Mouse (Mus musculus): ENCODE data around the gene Itpkb. TPM values are rescaled to one million over a fixed set of nuclear protein-coding genes. Genes with fewer than 3 reads are reported as not detected.

The Itpkb gene
- total RNA-seq, 1 experiment from 2014 or later, result 63.9 TPM

DNA sequence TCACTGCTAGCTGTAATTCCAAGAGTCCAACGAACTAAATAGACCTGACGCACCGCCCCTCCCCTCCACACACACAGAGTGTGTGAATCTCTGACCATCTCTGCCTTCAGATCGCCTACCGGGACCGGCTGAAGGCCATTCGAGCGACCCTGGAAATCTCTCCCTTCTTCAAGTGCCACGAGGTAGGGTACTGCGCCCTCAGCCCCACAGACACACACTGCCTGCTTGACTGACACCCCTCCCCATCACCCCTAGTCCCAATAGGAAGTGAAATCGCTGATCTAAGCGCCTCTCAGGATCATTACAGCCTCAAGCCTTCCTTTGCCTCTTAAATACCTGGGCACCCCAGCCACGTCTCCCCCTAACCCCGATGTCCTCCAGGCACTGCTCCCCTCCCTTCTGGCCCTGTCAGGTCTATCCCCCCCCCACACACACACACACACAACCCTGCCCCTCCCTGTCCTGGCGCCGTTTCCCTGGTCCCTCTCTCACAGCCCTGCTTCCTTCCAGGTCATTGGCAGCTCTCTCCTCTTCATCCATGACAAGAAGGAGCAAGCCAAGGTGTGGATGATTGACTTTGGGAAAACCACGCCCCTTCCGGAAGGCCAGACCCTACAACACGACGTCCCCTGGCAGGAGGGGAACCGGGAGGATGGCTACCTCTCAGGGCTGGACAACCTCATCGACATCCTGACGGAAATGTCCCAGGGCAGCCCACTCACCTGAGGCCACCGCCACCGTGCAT is 91.1 kb downstream of the Itpkb start:
- DNase-seq, result no peak

DNA sequence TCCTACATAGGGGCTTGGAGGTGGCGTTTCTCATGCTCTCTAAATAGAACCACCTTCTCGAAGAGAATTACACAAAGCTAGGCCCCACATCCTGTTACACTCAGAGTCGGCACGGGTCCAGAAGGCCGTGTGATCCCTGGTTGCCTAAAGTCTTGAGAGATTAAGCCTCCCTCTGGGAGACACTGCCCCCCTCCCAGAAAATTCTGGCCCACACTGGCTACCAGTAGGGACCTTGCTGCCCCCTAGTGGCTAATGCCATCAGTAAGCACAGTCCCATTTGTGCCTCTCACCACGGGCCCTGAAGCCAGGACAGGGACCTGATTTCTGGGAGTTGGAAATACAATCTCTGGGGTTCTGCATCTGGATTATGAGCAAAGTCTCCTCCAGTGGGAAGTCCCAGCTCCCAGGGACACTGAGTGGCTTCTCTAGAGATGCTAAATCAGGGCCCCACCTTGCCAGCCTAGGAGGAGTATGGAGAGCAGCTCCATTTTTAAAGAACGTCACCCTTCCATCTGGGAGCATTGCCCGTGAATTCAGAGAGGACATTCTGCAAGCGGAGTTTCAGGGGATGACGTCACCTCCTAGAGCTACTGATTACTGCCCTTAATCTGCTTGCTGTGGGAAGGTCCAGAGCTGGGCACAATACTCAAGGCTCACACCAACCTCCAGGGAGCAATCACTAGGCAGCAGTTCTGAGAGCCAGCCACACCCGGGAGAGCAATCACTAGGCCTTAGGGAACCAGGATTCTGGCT is 92.0 kb downstream of the Itpkb start:
- peak; percentile 90 for DNase-seq

DNA sequence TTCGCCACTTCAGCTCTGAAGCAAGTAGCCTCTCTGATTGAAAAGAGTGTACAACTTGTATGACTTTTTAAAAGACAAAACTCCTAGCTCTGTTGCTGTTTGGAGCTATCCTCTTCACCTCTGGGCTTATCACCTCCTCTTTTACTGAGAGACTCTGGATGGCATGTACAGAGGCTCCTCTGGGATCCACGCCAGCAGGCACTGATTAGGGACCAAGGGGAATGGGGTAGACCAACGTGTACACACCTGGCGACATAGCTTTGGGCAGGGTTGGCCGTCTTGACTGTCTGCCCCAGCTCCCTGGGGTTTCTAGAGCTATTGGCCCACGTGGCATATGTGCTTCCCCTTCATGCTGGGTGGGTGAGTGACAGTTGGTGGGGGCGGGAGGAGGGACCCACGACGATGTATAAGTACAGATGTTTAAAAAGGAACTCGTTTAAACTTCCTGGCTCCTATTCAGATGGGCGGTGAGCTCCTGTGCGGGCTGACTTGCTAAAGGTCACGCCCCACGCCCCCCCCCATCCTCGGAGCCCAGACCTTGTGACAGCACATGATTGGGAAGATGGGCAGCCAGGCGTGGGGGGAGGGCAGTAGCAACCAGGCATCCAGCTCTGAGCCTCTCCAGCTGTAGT is 92.8 kb downstream of the Itpkb start:
- DNase-seq, result peak; percentile 36

DNA sequence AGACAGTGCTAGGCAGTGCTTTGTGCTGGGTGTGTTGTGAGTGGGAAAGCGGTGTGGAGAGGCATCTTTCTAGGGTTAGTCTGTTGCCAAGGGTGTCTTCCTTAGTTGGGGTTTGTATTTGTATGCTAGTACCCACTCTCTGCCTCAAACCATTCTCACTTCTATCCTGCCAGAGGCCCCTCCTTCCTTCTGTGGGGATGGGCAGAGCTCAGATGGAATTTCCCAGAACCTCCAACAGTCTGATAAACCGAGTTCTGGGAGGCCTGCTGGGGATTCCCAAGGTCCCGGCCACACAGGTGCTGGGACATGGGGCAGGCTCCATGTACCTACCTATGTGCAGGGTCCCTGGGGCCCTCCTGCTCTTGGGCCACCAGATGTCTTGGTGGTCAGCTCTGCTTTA is 93.6 kb downstream of the Itpkb start:
- no peak for DNase-seq

DNA sequence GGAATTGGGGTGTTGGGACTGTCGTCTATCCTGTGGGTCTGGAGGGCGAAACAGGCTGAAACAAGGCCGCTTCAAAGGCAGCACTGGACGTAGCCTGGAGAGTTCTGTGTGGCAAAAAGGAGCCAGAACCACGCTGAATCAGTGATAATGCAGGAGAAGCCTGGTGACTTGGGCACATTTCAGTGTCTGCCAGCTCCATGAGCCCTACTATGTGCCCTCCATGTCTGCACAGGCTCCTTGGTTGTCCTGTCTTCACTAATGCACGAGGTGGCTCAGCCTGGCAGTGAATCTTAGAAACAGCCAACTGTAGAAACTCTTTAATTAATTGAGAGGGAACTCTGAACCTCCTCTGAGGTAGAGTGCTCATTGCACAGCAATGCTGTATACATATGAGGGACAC is 96.1 kb downstream of the Itpkb start:
- no peak for DNase-seq

DNA sequence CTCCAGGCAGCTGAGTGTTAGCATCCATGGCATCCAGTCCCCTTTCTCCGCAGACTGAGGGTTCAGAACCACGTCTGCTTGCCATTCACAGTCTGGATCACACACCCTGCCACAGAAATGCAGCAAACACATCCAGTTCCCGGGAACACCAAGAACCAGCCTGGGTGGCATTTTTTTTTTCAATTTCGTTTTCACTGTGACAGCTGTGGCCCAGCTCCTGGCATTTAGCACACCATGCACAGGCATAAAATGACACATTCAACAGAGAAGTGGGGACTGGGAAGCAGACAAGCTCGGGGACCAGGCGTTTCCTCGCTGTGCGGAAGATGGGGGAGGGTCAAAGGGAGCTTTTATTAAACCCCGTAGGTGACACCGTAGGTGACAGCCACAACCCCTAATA is 97.4 kb downstream of the Itpkb start:
- DNase-seq, result no peak

DNA sequence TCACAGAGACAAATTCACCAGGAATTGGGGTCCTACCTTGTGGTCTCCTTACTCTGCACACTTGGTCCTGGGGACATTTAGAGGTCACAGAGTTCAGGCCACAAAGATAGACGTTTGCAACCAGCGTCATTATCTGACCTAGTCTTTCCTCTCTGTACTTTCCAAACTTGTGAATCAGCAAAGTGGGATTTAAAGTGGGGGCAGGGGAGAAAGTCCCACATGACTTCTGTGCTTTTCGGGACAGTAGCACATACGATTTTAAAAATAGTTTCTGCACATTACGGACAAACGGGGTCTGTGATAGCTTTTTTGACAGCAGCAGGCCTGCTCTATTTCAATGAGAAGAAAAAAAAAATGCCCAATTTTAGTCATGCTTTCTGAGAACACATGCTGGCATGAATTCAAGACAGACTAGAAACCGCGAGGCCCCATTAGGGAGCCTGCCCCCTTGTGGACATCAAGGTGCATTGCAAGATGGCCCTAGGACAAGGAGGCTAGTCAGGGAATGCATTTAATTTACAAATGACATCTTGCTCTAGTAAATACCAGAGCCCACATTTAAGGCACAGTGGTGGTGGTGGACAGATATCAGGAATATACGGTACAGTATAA is 97.9 kb downstream of the Itpkb start:
- DNase-seq, result peak; percentile 85

DNA sequence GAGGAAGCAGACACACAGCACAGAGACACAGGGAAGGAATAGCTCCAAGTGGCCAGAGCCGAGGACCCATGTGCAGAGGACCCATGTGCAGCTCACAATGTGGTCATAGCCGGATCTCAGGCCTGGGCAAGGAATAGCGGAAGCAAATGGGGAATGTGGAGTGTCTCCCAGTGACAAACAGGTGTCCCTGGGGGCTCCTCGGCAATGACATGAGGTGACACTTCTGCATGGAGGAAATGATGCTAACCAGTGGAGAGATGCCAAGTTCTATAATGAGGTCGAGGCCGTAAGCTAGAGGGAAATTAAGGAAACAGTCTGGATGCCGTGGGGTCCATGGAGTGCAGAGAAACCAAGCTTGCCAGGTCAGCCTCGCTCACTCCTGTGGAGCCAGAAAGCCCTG is 98.6 kb downstream of the Itpkb start:
- no peak for DNase-seq

DNA sequence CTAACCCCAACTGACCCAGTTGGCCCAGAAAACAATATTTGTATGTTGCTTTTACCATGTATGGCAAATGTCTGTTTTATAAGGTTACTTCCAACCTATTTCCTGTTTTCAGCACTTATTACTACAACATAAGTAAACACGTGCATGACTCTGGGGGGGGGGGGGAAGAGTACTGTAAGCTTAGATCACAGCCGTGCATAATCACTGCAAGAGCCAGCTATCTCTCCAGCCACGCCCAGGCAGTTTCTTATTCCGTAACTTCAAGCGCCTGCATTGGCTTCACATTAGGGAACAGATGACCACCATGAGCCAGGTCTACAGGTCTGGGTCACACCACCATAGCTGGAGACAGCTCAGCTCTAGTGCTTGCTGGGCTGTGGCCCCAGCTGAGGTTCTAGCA is 99.5 kb downstream of the Itpkb start:
- no peak for DNase-seq

DNA sequence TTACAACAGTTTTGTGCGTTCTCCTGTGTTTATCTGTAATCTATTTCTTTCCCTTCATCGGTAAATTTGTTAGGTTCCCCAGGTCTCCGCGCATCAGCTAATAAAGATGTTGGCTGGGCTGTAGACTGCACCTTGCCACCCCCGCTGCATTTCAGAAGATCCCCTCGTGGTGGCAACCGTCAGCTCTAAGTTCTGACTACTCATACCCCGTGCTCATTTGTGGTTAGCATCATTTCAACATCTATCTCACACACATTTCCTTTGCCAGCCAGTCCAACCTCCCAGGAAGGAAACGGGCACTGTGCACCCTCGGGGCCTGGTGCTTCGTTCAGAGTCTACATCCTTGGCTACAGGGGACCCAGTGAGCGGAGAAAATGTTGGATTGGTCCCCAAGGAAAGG is 101.5 kb downstream of the Itpkb start:
- no peak for DNase-seq

DNA sequence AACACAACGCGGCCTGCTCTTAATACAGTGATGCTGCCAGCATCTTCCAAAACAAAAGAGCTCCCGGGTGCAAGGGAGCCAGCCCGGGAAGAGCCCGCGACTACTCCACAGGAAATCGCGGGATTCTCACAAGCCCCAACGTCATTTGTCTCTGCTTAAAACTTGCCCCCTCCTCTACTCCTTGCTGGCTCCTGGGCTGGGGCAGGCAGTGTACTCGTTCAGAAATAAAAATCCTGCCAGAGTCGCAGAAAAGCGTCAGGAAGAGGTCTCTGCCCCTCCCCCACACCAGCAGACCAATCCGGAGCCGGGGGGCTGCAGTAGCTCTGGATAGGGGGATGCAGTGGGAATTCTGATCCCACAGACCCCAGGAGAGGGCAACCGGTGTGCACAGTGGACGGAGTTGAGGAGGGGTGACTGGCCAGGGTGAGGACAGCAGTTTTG is 102.8 kb downstream of the Itpkb start:
- DNase-seq, result no peak

DNA sequence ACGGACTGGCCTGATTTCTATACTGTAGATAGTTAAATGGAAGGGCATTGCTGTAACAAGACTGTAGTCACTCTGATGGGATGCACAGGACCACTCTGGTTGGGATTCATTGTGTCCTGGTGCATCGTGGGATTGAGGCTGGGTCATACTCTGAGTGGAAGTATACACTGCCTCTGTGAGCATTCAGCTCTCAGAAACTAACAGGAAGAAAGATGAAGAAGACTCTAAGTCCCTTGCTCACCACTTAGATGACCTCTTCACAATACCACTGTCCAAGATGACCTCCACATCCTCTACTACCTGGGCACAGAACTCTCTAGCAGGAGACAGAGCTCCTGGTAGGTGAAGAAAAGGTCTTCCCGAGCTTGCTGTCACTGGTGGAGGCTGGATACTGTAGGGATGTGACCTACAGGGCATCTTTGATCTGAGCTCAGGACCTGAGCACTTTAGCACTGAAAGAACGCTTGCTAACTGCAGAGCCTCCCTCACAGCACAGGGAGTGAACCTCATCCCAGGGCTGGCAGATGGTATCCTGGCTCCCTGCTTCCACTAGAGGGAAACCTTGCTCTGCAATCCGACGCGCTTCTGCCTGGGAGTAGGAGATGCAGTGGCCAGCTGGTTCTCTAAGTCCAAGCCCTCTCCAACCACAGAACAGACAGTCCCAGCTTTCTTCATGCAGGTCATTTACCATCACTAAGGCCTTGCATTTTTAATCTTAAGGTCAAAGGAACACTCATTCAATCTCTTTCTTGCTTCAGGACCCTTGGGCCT is 103.7 kb downstream of the Itpkb start:
- peak; percentile 81 for DNase-seq

DNA sequence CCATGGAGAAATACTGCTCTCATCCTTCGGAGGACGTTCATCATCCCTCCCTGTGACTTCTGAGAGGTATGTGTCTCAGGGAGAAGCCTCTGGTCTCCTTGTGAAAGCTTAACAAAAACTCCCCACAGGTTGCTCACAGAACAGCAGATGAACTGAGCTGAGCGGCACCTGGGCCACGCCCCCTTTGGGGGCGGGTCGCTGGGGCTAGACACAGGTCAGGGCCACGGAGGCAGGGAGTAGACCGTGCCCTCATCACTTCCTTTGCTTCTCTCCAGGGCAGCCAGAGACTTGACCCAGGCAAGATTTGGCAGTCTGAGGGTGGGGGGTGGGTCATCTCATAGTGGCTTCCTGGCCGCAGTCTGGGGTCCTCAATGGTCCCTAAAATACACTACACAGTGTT is 104.6 kb downstream of the Itpkb start:
- DNase-seq, result no peak

DNA sequence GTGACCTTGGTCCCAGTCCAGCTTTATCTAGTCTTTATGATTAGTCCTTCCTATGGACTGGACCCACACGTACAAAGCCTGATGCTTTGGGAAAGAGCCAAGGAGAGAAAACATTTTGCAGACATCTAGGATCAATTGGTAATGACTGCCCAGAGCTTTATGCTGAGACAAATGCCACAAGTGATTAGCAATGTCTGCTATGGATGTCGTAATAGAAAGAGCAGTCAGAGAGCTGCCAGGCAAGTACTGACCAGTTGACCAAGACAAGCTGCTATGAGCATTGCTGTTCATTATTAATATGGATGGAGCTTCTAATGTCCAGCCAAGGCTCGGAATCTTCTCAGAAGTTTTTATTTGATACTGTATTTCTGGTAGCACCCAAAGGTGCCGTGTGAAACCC is 109.2 kb downstream of the Itpkb start:
- no peak for DNase-seq

DNA sequence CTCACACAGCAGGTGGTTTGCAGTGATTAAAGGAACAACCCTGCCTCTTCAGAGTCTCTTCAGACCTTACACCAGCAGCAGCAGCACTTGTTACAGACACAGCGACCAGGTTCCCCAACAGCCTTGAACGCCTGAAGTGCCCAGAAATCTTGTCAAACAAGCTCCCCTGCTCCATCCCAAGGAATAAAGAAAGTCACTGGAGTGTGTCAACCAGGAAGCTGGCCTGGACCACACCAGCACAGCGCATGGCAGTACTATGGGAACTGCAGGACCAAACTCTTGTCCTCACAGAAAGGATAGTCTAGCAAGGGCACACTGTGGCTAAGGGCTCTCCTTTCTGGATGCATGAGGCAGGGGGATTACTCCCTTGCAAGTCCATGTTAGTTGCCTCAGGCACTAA is 114.1 kb downstream of the Itpkb start:
- no peak for DNase-seq

DNA sequence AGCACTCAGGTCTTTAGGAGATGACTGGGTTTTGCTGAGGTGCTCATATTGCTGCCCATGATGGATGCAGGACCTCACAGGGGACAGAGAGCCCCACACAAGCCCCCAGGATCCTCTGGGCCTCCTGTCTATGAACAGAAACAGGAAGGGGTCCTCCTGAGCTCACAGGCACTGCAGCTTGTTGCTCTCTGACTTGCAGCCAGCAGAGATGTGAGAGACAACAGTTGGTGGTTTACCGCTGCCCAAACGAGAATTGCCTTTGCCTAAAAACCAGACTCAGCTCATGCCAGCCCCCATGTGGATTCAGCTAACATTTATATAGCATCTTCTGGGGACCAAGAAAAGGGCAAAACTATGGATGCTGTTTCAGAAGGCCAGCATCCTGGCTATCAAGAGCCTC is 119.4 kb downstream of the Itpkb start:
- no peak for DNase-seq

DNA sequence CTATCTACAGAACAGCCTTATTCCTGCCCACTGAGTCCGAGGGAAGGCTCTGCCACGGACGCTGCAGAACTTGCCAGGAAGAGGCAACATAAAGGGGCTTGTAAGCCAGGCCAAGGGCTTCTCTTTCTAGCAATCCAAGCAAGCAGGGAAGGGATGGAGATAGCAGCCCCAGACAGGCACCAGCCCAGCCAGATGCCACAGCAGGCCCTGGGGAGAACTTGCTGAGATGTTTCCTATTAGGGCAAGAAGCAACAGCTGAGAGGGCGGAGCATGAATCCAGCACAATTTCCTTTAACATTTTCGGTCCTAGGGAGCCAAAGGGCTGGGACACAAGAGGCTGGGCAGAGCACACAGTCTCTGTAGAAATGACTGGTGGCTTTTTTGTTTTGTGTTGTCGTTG is 128.0 kb downstream of the Itpkb start:
- DNase-seq, result no peak

DNA sequence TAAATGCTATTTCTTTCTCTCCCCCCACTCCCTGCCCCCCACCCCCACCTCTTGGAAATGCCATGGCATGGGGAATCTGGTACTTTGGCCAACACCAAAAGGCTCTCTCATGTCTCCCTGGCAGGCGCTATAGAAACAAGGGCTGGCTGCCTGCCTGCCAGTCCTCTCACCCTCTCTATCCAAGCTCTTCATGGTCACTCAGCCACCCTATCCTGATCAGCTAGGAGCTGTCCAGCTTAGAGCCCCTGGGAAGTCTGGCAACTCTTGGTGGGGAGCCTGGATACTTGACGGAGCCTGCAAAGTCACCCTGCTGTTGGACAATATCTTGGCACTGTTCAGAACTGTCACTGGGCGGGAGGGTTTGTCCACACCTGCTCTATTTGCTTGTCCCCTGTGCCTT is 128.4 kb downstream of the Itpkb start:
- peak; percentile 29 for DNase-seq

DNA sequence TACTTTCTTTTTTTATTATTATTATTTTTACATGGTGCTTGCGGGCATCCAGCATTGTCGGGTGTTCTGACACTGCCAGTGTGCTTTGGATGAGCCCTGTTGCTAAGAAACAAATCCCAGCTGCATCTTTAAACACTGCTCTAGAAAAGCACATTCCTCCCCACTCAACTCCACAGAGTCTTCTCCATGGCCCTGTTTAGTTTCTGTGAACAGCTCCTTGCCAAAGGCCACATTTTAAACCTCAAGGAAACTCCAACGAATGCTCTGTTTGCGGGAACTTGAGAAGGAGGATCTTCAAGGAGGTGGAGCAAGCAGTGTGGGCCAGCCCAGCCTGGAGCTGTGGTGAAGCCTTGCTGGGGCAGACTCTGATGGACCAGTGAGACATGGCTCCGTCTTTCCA is 130.4 kb downstream of the Itpkb start:
- no peak for DNase-seq

DNA sequence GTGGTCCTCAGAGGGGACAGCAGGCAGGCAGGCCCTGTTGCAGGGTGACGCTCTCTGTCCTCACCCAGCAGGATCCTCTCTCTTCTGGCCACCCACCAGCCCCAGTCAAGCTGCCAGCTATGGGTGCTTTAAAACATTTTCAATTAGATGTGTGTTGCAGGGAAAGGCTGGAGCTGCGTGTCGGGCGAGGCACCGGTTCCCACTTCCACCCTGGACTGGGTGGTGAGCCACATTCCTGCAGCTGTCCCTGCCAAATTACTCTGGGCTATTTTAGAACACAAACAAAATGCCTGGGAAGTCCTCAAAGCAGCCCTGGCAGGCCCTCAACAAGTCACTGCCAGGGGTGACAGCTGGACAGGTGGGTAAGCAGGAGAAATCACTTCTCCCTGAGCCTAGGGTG is 132.1 kb downstream of the Itpkb start:
- no peak for DNase-seq

DNA sequence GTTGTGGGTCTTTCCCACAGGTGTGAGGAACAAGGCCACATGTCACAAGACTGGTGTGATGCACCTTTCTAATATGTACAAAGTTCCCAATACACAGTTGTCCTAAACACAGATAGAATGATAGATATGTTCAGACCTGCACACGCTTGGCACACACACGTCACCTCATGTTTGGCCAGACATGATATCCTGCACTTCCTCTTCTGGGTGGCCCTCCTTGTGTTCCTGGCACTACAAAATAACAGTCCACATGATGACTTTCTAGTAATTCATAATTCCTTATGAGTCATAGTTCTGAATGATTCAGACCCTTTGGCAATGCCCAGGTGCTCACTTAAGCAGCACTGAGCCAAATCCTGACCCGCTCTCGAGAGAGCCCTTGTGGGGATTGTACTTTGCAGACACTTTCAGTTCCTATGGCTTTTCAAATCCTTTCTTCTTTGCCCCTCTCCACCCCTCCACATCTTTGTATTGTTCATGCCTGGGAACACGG is 132.7 kb downstream of the Itpkb start:
- no peak for DNase-seq

DNA sequence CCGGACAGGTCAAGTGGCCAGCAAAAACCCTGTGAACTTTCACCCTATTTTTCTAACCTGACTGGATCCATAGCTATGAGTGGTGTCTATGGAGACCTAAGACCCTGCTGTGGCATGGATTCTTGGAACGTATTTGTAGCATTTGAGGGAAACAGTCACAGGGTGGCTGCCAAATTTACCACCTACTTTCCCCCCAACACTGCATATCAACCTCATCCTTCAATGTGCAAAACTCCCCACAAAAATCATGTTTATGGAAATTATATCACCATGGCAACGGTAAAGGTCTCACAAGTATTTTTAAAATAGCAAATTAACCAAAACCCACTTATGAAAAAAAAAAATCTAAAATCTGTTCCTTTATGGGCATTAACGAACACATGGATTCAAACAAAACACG is 134.1 kb downstream of the Itpkb start:
- DNase-seq, result no peak

All from adrenal gland, postnatal 14 days (tissue).